Mouse (Mus musculus) G1E (cell line): ENCODE measurements around the gene Sox5.

ENCODE experiments used
- CTCF ChIP-seq: IDR thresholded peaks from 2 replicates; pipeline ENCODE4 v1.5.1; 2012; ENCODE audit warnings: low read depth, low read length, inconsistent platforms, mixed read lengths
- GATA1 ChIP-seq: IDR thresholded peaks from 2 replicates; pipeline ENCODE4 v1.6.1; 2012; ENCODE audit warnings: borderline replicate concordance, low read length, inconsistent platforms, mixed read lengths
- TAL1 ChIP-seq: conservative IDR thresholded peaks from 2 replicates; pipeline ENCODE4 v1.6.1; 2012; ENCODE audit warnings: low read depth, low read length, inconsistent platforms, mixed read lengths

DNA sequence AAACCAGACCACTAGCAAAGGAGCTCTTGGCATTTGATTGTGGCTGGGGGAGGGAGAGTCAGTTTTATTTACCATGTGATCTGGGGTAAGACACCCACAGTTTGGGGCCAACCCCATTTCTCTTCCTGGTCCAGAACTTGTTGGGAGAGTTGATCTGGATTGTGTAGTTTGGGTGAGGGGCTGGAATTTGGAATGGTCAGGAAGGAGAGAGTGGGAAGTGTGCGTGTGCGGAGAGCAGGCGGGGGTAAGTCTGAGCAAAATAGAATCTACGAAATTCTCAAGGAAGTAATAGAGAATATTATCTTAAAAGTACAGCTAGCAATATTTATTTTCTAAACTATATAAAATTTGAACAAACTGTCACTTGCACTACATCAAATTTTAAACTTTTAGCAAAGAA lies 445.0 kb downstream of the Sox5 start:
- no peak for TF ChIP-seq CTCF
- no peak for TF ChIP-seq GATA1
- no peak for TF ChIP-seq TAL1
